Mouse (Mus musculus) C2C12 (cell line): ENCODE results near the gene Tnks1bp1. TPM values are rescaled to one million over a fixed set of nuclear protein-coding genes. Genes with fewer than 3 reads are reported as not detected.

Experiments
- H3K27me3 ChIP-seq: one replicate; pipeline ENCODE4 v1.6.1; 2011; ENCODE audit not compliant: control insufficient read depth, insufficient read depth, insufficient read length
- H3K36me3 ChIP-seq: one replicate; pipeline ENCODE4 v1.6.1; 2011; ENCODE audit not compliant: control insufficient read depth, insufficient read depth
- H3K4me3 ChIP-seq: one replicate; pipeline ENCODE4 v1.5.1; 2011; ENCODE audit warnings: mild to moderate bottlenecking, control low read depth; ENCODE audit not compliant: poor library complexity, insufficient read depth, severe bottlenecking
- H3K79me2 ChIP-seq: one replicate; pipeline ENCODE4 v1.6.1; 2011; ENCODE audit not compliant: control insufficient read depth, insufficient read depth
- H3K79me3 ChIP-seq: one replicate; pipeline ENCODE4 v1.6.1; 2011; ENCODE audit warnings: low read depth, control low read depth
- H3ac ChIP-seq: one replicate; pipeline ENCODE3; 2011; ENCODE audit warnings: low read depth; ENCODE audit not compliant: control insufficient read depth, insufficient read length
- CEBPB ChIP-seq: IDR thresholded peaks from one replicate; pipeline ENCODE4 v1.6.1; 2011; ENCODE audit warnings: low read depth, mild to moderate bottlenecking, control low read depth, moderate library complexity
- CTCF ChIP-seq: IDR thresholded peaks from one replicate; pipeline ENCODE4 v1.5.1; 2011; ENCODE audit not compliant: control insufficient read depth, insufficient read depth, insufficient read length
- FOSL1 ChIP-seq: IDR thresholded peaks from one replicate; pipeline ENCODE4 v1.8.0; 2011; ENCODE audit warnings: mild to moderate bottlenecking, low read length; ENCODE audit not compliant: poor library complexity, insufficient read depth, severe bottlenecking
- MAX ChIP-seq: IDR thresholded peaks from one replicate; pipeline ENCODE4 v1.6.1; 2011; ENCODE audit warnings: mild to moderate bottlenecking, control low read depth
- MYOD1 ChIP-seq: IDR thresholded peaks from one replicate; pipeline ENCODE4 v1.6.1; 2011; ENCODE audit warnings: low read depth; ENCODE audit not compliant: control insufficient read depth, insufficient read length
- MYOG ChIP-seq: IDR thresholded peaks from one replicate; pipeline ENCODE4 v1.6.1; 2011; ENCODE audit not compliant: control insufficient read depth, insufficient read length; ENCODE audit errors: extremely low read depth
- USF1 ChIP-seq: IDR thresholded peaks from one replicate; pipeline ENCODE4 v1.6.1; 2011; ENCODE audit warnings: low read depth, mild to moderate bottlenecking, control low read depth, moderate library complexity
- polyA plus RNA-seq: library from polyadenylated mRNA; unstranded; fragments of >200 nt; fragmentation: generic; extraction: Trizol; gene quantifications from one replicate; pipeline ENCODE4 v1.2.1, GENCODE M21; 2012; ENCODE audit warnings: missing spikeins

The Tnks1bp1 gene
- polyA plus RNA-seq, 1 experiment: 58.6 TPM

DNA sequence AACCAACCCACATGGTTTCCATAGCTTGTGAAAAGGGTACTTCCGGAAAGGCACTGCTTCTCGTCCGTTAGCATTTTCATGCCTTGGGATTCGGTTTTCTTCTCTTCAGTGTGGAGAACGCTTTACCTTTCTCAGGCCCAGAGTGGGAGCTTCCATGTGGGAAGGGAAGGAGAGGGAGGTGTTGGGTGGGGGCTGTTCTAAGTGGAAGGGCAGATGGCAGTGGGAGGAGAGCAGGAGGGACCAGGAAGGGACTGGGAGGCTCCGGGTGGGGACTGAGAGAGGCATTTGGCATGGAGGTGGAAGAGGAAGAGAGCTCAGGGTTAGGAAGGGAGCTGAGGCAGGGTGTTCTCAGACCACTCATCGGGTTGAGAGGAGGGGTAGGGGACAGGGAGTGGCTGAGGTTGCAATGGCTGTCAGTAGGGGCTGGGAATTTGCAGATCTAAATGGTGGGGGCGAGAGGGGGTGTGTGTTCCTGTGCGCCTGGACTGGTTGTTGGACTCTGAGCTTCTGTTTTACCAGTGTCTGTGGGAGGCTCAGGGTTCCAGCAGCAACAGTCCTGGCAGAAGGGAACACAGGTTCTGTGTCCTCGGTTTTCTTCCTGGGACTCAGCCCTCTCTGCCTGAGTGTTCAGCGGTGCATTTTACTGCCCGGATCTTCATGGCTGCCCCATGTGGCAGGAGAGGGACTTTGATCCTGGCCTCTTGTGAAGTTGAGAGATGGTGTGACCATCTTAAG is 17.5 kb downstream of the Tnks1bp1 start:
- Histone ChIP-seq H3K79me3 (peaks cover 32% of the 10 kb centered on the region), H3K4me3 (no peak overlapping the region), H3K79me2 (peaks cover 82% of the 10 kb centered on the region), H3ac (no peak overlapping the region), H3K27me3 (no peaks in the 10 kb centered on the region), H3K36me3 (peaks cover 81% of the 10 kb centered on the region)
- TF ChIP-seq USF1: no peak
- TF ChIP-seq MYOG: no peak
- TF ChIP-seq MAX: no peak
- TF ChIP-seq FOSL1: no peak
- no peak for TF ChIP-seq CEBPB
- TF ChIP-seq CTCF: no peak
- TF ChIP-seq MYOD1: no peak

DNA sequence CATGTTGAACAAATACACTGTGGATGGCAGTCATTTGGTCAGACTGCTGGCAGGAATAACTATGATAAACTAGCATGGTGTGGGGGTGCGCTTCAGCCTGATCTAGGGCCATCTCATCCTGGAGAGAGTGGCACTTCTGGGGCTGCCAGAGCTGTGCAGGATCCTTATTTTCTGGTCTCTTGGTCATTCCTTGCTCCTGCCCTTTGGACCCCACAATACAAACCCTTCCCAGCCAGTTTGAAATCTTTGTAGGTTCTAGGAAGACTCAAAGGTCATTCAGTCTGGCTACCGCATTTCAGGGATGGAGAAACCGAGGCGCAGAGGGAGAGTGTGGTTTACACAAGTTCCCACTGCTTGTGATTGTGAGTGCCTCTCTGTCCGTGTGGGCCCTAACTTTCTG is 19.1 kb downstream of the Tnks1bp1 start:
- no peak overlapping the region for H3K4me3 ChIP-seq
- peaks cover 25% of the 10 kb centered on the region for H3K79me3 ChIP-seq
- no peak overlapping the region for H3ac ChIP-seq
- H3K79me2 ChIP-seq: peaks cover 70% of the 10 kb centered on the region
- no peaks in the 10 kb centered on the region for H3K27me3 ChIP-seq
- peaks cover 90% of the 10 kb centered on the region for H3K36me3 ChIP-seq
- no peak for TF ChIP-seq FOSL1
- no peak for TF ChIP-seq CEBPB
- TF ChIP-seq CTCF: no peak
- TF ChIP-seq MYOD1: no peak
- no peak for TF ChIP-seq MAX

DNA sequence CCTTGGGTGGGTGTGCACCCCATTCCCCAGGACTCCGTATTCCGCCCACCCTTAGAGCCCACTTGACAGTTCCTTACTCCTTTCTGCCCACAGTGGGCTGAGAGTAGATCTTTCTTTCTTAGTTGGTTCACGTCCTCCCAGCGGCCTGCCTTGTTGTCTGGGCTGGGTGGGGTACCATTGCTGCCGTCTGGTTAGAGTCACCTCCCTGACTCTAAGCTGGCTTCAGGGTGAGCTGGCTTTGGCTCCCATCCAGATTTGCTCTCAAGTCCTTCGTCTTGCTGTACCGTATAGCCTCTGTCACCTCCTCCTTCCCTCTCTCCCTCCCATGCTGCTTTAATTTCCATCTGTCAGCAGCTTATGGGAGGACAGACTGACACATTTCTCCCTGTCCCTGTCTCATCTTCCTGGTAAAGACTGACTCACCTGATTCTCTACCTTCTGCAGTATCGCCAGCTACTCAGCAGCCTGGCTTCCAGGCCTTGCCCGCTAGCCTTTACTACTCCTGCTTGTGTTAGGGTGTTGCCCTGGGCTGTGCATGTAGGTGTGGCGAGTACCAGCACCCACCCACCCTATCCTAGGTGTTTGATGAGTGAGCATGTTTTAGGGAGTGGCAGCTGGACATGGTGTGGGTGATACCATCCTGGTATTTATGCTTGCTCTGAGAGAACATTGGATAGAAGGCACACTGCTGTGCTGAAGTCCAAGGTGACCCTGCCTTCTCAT is 20.2 kb downstream of the Tnks1bp1 start:
- Histone ChIP-seq H3K4me3 (no peak overlapping the region), H3K36me3 (peaks cover 90% of the 10 kb centered on the region), H3ac (no peak overlapping the region), H3K27me3 (no peaks in the 10 kb centered on the region), H3K79me2 (peaks cover 59% of the 10 kb centered on the region), H3K79me3 (peaks cover 14% of the 10 kb centered on the region)
- TF ChIP-seq FOSL1: no peak
- no peak for TF ChIP-seq CTCF
- no peak for TF ChIP-seq USF1
- no peak for TF ChIP-seq MAX
- no peak for TF ChIP-seq CEBPB
- TF ChIP-seq MYOD1: no peak
- TF ChIP-seq MYOG: no peak

DNA sequence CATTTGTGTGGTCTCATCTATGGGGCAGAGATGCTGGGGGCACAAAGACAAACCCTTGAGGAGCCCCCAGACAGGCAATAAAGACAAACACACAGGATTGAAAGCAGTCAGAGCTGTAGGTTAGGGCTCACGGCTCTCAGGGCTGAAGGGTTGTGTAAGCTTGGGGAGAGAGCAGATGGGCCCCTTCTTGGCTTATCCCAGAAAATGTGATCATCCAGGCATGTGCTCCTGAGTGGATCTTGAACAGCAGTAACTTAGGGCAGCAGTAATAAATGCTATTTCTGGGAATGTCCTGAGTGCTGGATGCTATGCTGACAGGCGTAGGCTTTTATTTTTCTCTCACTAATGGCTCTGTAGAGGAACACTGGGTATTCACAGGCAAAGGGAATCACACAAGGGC is 20.8 kb downstream of the Tnks1bp1 start:
- Histone ChIP-seq H3K4me3 (no peak overlapping the region), H3K36me3 (peaks cover 90% of the 10 kb centered on the region), H3K79me2 (peaks cover 53% of the 10 kb centered on the region), H3K27me3 (no peaks in the 10 kb centered on the region), H3K79me3 (peaks cover 10% of the 10 kb centered on the region), H3ac (no peak overlapping the region)
- TF ChIP-seq USF1 (no peak), MAX (no peak), FOSL1 (no peak), CTCF (no peak), MYOG (no peak), MYOD1 (no peak), CEBPB (no peak)

DNA sequence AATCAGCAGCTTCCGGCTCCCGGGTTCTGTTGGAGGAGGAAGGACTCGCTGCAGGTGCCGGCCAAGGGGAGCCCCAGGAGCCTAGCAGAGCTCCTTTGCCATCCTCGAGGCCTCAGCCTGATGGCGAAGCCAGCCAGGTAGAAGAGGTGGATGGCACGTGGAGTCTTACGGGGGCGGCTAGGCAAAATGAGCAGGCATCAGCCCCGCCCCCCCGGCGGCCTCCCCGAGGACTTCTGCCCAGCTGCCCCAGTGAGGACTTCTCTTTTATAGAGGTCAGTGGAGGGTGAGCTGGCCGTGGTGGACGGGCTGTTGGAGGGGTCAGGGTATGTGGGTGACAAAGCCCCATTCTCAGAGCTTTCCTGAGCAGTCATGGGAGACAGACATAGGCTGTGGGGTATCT is 22.3 kb downstream of the Tnks1bp1 start:
- TF ChIP-seq MYOD1 (no peak), MYOG (no peak), FOSL1 (no peak), MAX (no peak), USF1 (no peak), CEBPB (no peak), CTCF (no peak)
- peaks cover 90% of the 10 kb centered on the region for H3K36me3 ChIP-seq
- H3ac ChIP-seq: no peak overlapping the region
- H3K27me3 ChIP-seq: no peaks in the 10 kb centered on the region
- peaks cover 39% of the 10 kb centered on the region for H3K79me2 ChIP-seq
- H3K4me3 ChIP-seq: no peak overlapping the region
- H3K79me3 ChIP-seq: peaks cover 5% of the 10 kb centered on the region
